Mouse (Mus musculus): ENCODE results near the gene Cmc1. TPM values are rescaled to one million over a fixed set of nuclear protein-coding genes. Genes with fewer than 3 reads are reported as not detected.

Cmc1 gene
- total and polyA plus RNA-seq, 3 experiments, result 17.1 to 21.6 (median 18.0) TPM

DNA sequence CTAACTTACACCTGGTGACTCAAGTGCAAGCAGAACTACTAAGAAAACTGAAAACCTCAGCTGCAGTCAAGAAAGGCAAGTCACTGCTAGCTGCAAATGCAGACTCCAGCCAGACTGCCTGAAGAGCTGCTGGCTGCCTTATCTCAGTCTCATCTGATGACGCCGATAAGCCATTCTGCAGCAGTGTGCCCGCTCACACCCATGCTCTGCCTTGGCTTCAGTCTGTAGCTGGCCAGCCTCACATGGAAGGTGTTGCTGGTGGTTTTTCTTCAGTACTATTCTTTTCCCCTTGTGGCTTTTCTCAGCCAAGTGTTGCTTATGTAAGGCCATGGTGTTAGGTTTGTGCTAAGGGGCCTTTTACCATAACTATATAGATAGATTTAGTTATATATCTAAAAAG lies 90.9 kb downstream of the Cmc1 start:
- TF ChIP-seq NRF1 (IDR thresholded peaks at IDR 0.05; ENCODE audit: low read depth, low read length), result no peak
- no peak for TF ChIP-seq SMC3 (IDR thresholded peaks at IDR 0.05; ENCODE audit: low read depth, low read length)
- TF ChIP-seq SIN3A (IDR thresholded peaks at IDR 0.05; ENCODE audit: low read length), result no peak
- no peak for TF ChIP-seq MAX (IDR thresholded peaks at IDR 0.05; ENCODE audit: low read length)
- TF ChIP-seq KAT2A (IDR thresholded peaks at IDR 0.05; ENCODE audit: insufficient replicate concordance, low read length), result no peak
- TF ChIP-seq JUND (conservative IDR thresholded peaks at IDR 0.05; ENCODE audit: low read depth, low read length), result no peak
- no peak for TF ChIP-seq MYC (IDR thresholded peaks at IDR 0.05; ENCODE audit: low read depth, low read length)
- no peak for TF ChIP-seq TBP (conservative IDR thresholded peaks at IDR 0.05; ENCODE audit: low read depth, low read length)
- no peak for TF ChIP-seq PAX5 (IDR thresholded peaks at IDR 0.05; ENCODE audit: low read length)
- TF ChIP-seq MEF2A (IDR thresholded peaks at IDR 0.05; ENCODE audit: borderline replicate concordance, low read depth, low read length), result no peak
- Histone ChIP-seq H3K4me3 (replicated peaks in 1 of 3; ENCODE audit: low read depth in 2 of 3, low read length in 2 of 3, poor library complexity in 1 of 3) (no peak overlapping the region), H3K36me3 (replicated peaks in 1 of 2; ENCODE audit: control insufficient read depth in 1 of 2, insufficient read depth in 1 of 2, low read length in 1 of 2) (peaks cover 32 to 63% of the 10 kb centered on the region in 2 experiments), H3K79me2 (replicated peaks; ENCODE audit: control insufficient read depth, extremely low read depth, insufficient read depth, poor library complexity, severe bottlenecking) (no peaks in the 10 kb centered on the region), H3K4me2 (ENCODE audit: insufficient read depth, low read depth, poor library complexity, severe bottlenecking) (no peak overlapping the region), H3K27ac (ENCODE audit: insufficient read depth, low read depth) (no peak overlapping the region), H3K4me1 (ENCODE audit: control insufficient read depth in 1 of 2, insufficient read depth in 2 of 2) (no peaks in the 10 kb centered on the region), H3K9ac (ENCODE audit: insufficient read depth, low read depth) (no peak overlapping the region), H3K27me3 (replicated peaks) (no peaks in the 10 kb centered on the region), H3K9me3 (replicated peaks; ENCODE audit: low read length) (no peaks in the 10 kb centered on the region)
- no peak for DNase-seq (ENCODE audit: extremely low read depth)
- dilution Hi-C loops (cut with MboI; ENCODE audit: extremely low pct_ligation_motif_present, extremely low pct_unique_long_range_greater_than_20kb, low sequenced_read_pairs), result no loop called here
- in situ Hi-C loops (cut with MboI; ENCODE audit: low pct_ligation_motif_present, low pct_unique_long_range_greater_than_20kb, low sequenced_read_pairs), result loop anchor here (25.0 kb wide), 1 partner anchor 428 kb away; the partner anchor contains the start of gene Eomes

DNA sequence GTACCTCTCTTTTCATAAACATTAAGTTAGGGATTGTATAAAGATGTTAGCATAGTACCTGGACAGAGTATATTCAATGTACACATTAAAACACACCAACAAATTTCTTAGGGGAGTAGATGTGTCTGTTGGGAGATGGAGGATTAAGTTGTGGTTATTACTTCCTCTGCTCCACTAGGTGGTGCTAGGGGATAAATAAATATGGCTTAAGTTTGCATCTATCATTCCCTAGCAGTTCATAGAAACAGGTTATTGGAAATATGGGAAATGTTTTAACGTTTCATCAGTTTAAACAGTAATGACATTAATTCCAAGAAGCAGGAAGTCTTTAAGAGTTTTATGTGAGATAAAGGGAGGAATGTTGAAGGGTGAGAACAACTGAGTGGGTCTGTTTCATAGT lies 96.7 kb downstream of the Cmc1 start:
- Histone ChIP-seq H3K36me3 (replicated peaks in 1 of 2; ENCODE audit: control insufficient read depth in 1 of 2, insufficient read depth in 1 of 2, low read length in 1 of 2) (peaks cover 34 to 61% of the 10 kb centered on the region in 2 experiments), H3K4me3 (replicated peaks in 1 of 3; ENCODE audit: low read depth in 2 of 3, low read length in 2 of 3, poor library complexity in 1 of 3) (no peak overlapping the region), H3K27me3 (replicated peaks) (no peaks in the 10 kb centered on the region), H3K27ac (ENCODE audit: insufficient read depth, low read depth) (no peak overlapping the region), H3K4me2 (ENCODE audit: insufficient read depth, low read depth, poor library complexity, severe bottlenecking) (no peak overlapping the region), H3K4me1 (ENCODE audit: control insufficient read depth in 1 of 2, insufficient read depth in 2 of 2) (peaks cover 0 to 3% of the 10 kb centered on the region in 2 experiments; a peak in 1 of 4 replicates), H3K9me3 (replicated peaks; ENCODE audit: low read length) (peaks cover 2% of the 10 kb centered on the region), H3K79me2 (replicated peaks; ENCODE audit: control insufficient read depth, extremely low read depth, insufficient read depth, poor library complexity, severe bottlenecking) (no peaks in the 10 kb centered on the region), H3K9ac (ENCODE audit: insufficient read depth, low read depth) (no peak overlapping the region)
- in situ Hi-C loops (cut with MboI; ENCODE audit: low pct_ligation_motif_present, low pct_unique_long_range_greater_than_20kb, low sequenced_read_pairs) (loop anchor here (25.0 kb wide), 1 partner anchor 434 kb away; the partner anchor contains the start of gene Eomes), dilution Hi-C loops (cut with MboI; ENCODE audit: extremely low pct_ligation_motif_present, extremely low pct_unique_long_range_greater_than_20kb, low sequenced_read_pairs) (no loop called here)
- DNase-seq (ENCODE audit: extremely low read depth), result no peak
- TF ChIP-seq JUND (conservative IDR thresholded peaks at IDR 0.05; ENCODE audit: low read depth, low read length), result no peak
- TF ChIP-seq MAFK (IDR thresholded peaks at IDR 0.05; ENCODE audit: insufficient replicate concordance, low read length), result no peak
- TF ChIP-seq MAZ (IDR thresholded peaks at IDR 0.05; ENCODE audit: low read depth, low read length), result no peak
- peak in 1 of 2 experiments; percentile 77; a peak in 3 of 4 replicates for TF ChIP-seq CTCF (conservative IDR thresholded peaks at IDR 0.05 in 1 of 2, IDR thresholded peaks at IDR 0.05 in 1 of 2; ENCODE audit: low read depth in 2 of 2, low read length in 2 of 2)
- TF ChIP-seq SMC3 (IDR thresholded peaks at IDR 0.05; ENCODE audit: low read depth, low read length), result peak; percentile 73
- 0 out of 2 replicates have a peak, but pooled peaks have one; percentile 16 for TF ChIP-seq ZC3H11A (IDR thresholded peaks at IDR 0.05; ENCODE audit: low read depth, low read length)
- no peak for TF ChIP-seq TCF12 (IDR thresholded peaks at IDR 0.05; ENCODE audit: low read depth, low read length)
- no peak for TF ChIP-seq CHD1 (IDR thresholded peaks at IDR 0.05; ENCODE audit: low read depth, low read length)
- TF ChIP-seq RAD21 (IDR thresholded peaks at IDR 0.05; ENCODE audit: low read depth, low read length), result peak; percentile 81
- no peak for TF ChIP-seq MXI1 (IDR thresholded peaks at IDR 0.05; ENCODE audit: low read depth, low read length)
